Mouse (Mus musculus) embryonic fibroblast, embryonic 13.5 days (primary cell): ENCODE results near the gene Tjp2.

ENCODE experiments used
- CTCF ChIP-seq: IDR thresholded peaks from 2 replicates; pipeline ENCODE4 v1.5.1; 2011; ENCODE audit warnings: mild to moderate bottlenecking, control low read depth, low read length, moderate library complexity, borderline replicate concordance; ENCODE audit not compliant: insufficient read depth
- POLR2A ChIP-seq: IDR thresholded peaks from 2 replicates; pipeline ENCODE4 v1.6.1; 2011; ENCODE audit warnings: low read depth, mild to moderate bottlenecking, control low read depth, low read length, moderate library complexity

DNA sequence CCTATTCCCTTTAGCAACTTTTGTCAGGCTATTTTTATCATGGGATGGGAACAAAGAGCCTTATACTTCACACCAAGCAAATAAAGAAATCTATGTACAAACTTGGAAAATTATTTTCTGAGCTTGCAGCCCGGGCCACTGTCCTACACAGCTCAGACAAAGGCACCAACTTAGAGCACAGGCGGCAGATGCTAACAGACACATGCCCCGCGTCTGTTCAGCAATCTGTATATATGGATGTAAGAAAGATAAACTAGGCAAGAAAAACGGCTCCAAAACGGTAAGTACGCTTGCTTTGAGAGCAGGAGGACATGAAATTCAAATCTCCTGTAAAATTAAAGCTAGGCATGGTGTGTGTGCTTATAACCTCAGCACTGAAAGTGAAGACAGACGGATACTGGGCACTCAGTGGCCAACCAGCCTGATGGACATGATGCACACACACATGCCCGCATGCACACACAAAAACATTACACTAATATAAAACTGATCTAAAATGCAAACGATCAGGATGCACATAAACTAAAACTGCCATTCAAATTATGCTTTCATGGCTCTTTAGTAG is 122.2 kb downstream of the Tjp2 start:
- TF ChIP-seq CTCF (no peak), POLR2A (no peak)
